ENCODE assay signal across 8 mouse cellular contexts in the genomic region with DNA sequence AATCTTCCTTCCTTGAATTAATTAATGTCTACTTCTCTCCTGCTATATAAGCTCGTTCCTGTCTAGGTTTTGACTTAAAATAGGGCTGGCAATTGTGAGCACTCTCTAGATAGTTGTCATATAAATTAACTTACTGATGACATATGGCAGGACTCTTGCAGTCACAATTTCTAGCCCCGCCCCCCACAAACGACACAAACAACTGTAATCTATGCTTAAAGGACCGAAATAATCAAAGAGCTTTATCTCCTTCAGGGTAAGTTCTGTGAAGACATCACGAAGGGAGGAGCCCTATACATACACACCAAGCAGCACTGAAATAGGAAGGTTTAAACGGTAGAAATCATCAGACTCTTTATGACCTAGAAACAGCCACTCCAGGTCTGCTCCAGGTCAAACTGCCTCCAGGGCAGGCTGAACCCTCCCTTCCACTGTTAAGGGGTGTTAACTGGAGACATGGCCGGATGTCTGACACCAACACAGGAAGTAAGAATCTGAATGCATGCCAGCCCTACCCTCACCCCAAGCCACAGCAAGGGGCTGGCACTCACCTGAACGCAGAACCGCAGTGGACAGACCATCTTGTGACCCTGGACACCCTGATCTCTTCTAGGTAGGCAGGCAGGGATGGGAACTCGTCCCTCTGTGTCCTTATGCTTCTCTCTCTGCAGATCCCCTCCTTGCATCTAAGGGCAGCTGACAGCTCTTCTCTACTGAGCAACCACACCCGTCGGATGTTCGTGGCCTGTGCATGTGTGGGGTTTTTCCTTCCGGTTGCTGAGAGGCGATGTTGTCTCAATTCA. TPM values are rescaled to one million over a fixed set of nuclear protein-coding genes. Genes with fewer than 3 reads are reported as not detected.
A peak's percentile ranks its signal among the peaks of the same experiment; 100 is the strongest.
DNase-seq lines count a peak whose midpoint lies in the region; ATAC-seq and TF ChIP-seq lines count a peak whose summit lies in the region.

Gene Nedd9, minus strand, starts transcription at position 757 of the 803 bp plus-strand sequence.

- no peaks in the 10 kb centered on the region for H3K9me3 ChIP-seq in embryonic facial prominence, embryonic 13.5 days

- CTCF ChIA-PET in Patski (lab: Charles Lee), result no interaction called here

- H3K4me1 ChIP-seq in embryonic facial prominence, embryonic 13.5 days, result peaks cover 17% of the 10 kb centered on the region; the same call in 1 of the 2 replicates

- intact Hi-C loops in heart, postnatal 36 days (cut with DNase I), result loop anchor here (5.0 kb wide), 1 partner anchor 85 kb away; no protein-coding TSS in a partner anchor

- no peak for ATAC-seq in Patski
- ATAC-seq in embryonic facial prominence, embryonic 13.5 days (ENCODE audit: insufficient number of reproducible peaks, insufficient read depth, low FRiP score, low TSS enrichment, low read depth), result no peak

- 53% methylated on average over 15 of the region's 15 CpGs for WGBS in embryonic facial prominence, embryonic 13.5 days

- in situ Hi-C loops in Patski (cut with MboI; ENCODE audit: low pct_unique_long_range_greater_than_20kb), result no loop called here

- no peaks in the 10 kb centered on the region for H3K27me3 ChIP-seq in Patski
- H3K27me3 ChIP-seq in embryonic facial prominence, embryonic 13.5 days, result no peaks in the 10 kb centered on the region

- POLR2A ChIA-PET in Patski (lab: Charles Lee), result no interaction called here

- DNase-seq in Patski (ENCODE audit: low read depth, low spot score), result no peak
- peak; percentile 56 to 63 for DNase-seq in heart, postnatal 36 days
- no peak for DNase-seq in layer of hippocampus, adult 8-10 months (ENCODE audit: low spot score in 2 of 2)
- DNase-seq in lung, postnatal 4 days, result peak; percentile 75 to 81
- peak; percentile 64 to 79 for DNase-seq in spleen, postnatal 4 days (ENCODE audit: low spot score in 2 of 2)
- no peak for DNase-seq in right cerebral cortex, adult 2 months (ENCODE audit: low spot score in 2 of 2)
- no peak for DNase-seq in cerebellum, adult 11-12 months

- TF ChIP-seq CTCF in Patski (IDR thresholded peaks at IDR 0.05), result no peak

- no peak within 1 kb of the TSS for H3K4me3 ChIP-seq in embryonic facial prominence, embryonic 13.5 days

- no peak within 1 kb of the TSS for H3K4me2 ChIP-seq in embryonic facial prominence, embryonic 13.5 days

- H3K9ac ChIP-seq in embryonic facial prominence, embryonic 13.5 days, result no peak within 1 kb of the TSS

- no peak within 1 kb of the TSS for H3K27ac ChIP-seq in embryonic facial prominence, embryonic 13.5 days

- H3K36me3 ChIP-seq in embryonic facial prominence, embryonic 13.5 days, result no peaks in the 10 kb centered on the region

RNA-seq across cellular contexts. Expression of gene Nedd9, which starts in this region (rescaled TPM):
- polyA plus RNA-seq in Patski (2021), result 21.2 TPM
- polyA plus RNA-seq in embryonic facial prominence, embryonic 13.5 days (2015; fragmentation: Nextera tagmentation; extraction: Ambion mirVana), result 23.2 and 27.4 TPM in 2 replicates
- total RNA-seq in heart, postnatal 36 days (2021), result 10 to 100 TPM; 21.3 to 28.0 TPM
- total RNA-seq in layer of hippocampus, adult 8-10 months (2022), result 10 to 100 TPM; 12.6 to 17.8 (median 14.1) TPM

Comparison
In these comparisons a context has a peak if more than half of its experiments do, and no peak if none do; other contexts are left out.
1. DNase-seq: peak in heart, postnatal 36 days (2 of 2), lung, postnatal 4 days (2 of 2) and spleen, postnatal 4 days (2 of 2); none in Patski (single experiment), layer of hippocampus, adult 8-10 months (0 of 2), right cerebral cortex, adult 2 months (0 of 2) and cerebellum, adult 11-12 months (single experiment).